Mouse (Mus musculus): ENCODE measurements around the gene 6430548M08Rik.

Gene 6430548M08Rik

GRCm38 (mm10) chr8:120113758-120114255 is at the start of gene 6430548M08Rik:
Gene 6430548M08Rik (plus strand): TSS chr8:120114152.
- peak; percentile 100 for DNase-seq (ENCODE audit: low spot score)

GRCm38 (mm10) chr8:120065611-120066010 is 48.3 kb upstream of the 6430548M08Rik start:
- DNase-seq (ENCODE audit: low spot score) = no peak

- DNase-seq (ENCODE audit: low spot score) = no peak
Observed at GRCm38 (mm10) chr8:120066226-120066625, 47.7 kb upstream of the 6430548M08Rik start.

GRCm38 (mm10) chr8:120067936-120068668 is 45.9 kb upstream of the 6430548M08Rik start:
- DNase-seq (ENCODE audit: low spot score) = peak; percentile 45

- peak; percentile 86 for DNase-seq (ENCODE audit: low spot score)
Observed at GRCm38 (mm10) chr8:120071684-120072083, 42.3 kb upstream of the 6430548M08Rik start.

- no peak for DNase-seq (ENCODE audit: low spot score)
Observed at GRCm38 (mm10) chr8:120072259-120072658, 41.7 kb upstream of the 6430548M08Rik start.

- no peak for DNase-seq (ENCODE audit: low spot score)
Observed at GRCm38 (mm10) chr8:120072827-120073226, 41.1 kb upstream of the 6430548M08Rik start.

GRCm38 (mm10) chr8:120074516-120074915 is 39.4 kb upstream of the 6430548M08Rik start:
- DNase-seq (ENCODE audit: low spot score) = no peak

GRCm38 (mm10) chr8:120075347-120075746 is 38.6 kb upstream of the 6430548M08Rik start:
- no peak for DNase-seq (ENCODE audit: low spot score)

GRCm38 (mm10) chr8:120078080-120078479 is 35.9 kb upstream of the 6430548M08Rik start:
- DNase-seq (ENCODE audit: low spot score) = peak; percentile 84

- DNase-seq (ENCODE audit: low spot score) = no peak
Observed at GRCm38 (mm10) chr8:120079361-120079760, 34.6 kb upstream of the 6430548M08Rik start.

- no peak for DNase-seq (ENCODE audit: low spot score)
Observed at GRCm38 (mm10) chr8:120083261-120083660, 30.7 kb upstream of the 6430548M08Rik start.

GRCm38 (mm10) chr8:120084783-120085182 is 29.2 kb upstream of the 6430548M08Rik start:
- no peak for DNase-seq (ENCODE audit: low spot score)

- no peak for DNase-seq (ENCODE audit: low spot score)
Observed at GRCm38 (mm10) chr8:120089511-120089910, 24.4 kb upstream of the 6430548M08Rik start.

- no peak for DNase-seq (ENCODE audit: low spot score)
Observed at GRCm38 (mm10) chr8:120091032-120091431, 22.9 kb upstream of the 6430548M08Rik start.

GRCm38 (mm10) chr8:120093103-120093502 is 20.8 kb upstream of the 6430548M08Rik start:
- DNase-seq (ENCODE audit: low spot score) = no peak

- DNase-seq (ENCODE audit: low spot score) = no peak
Observed at GRCm38 (mm10) chr8:120094801-120095200, 19.2 kb upstream of the 6430548M08Rik start.

- DNase-seq (ENCODE audit: low spot score) = no peak
Observed at GRCm38 (mm10) chr8:120096486-120096885, 17.5 kb upstream of the 6430548M08Rik start.

- DNase-seq (ENCODE audit: low spot score) = no peak
Observed at GRCm38 (mm10) chr8:120100388-120101067, 13.4 kb upstream of the 6430548M08Rik start.

- peak; percentile 81 for DNase-seq (ENCODE audit: low spot score)
Observed at GRCm38 (mm10) chr8:120101068-120101972, 12.6 kb upstream of the 6430548M08Rik start, which contains the start of gene Zdhhc7. Gene Zdhhc7 (minus strand): TSS chr8:120101482.

GRCm38 (mm10) chr8:120103916-120104315 is 10.0 kb upstream of the 6430548M08Rik start:
- DNase-seq (ENCODE audit: low spot score) = no peak

GRCm38 (mm10) chr8:120104721-120105272 is 9.2 kb upstream of the 6430548M08Rik start:
- DNase-seq (ENCODE audit: low spot score) = no peak
